Mouse (Mus musculus) liver, embryonic 14.5 days (tissue): Measurements from ENCODE around the gene Ptprn2.

Experiments
- CTCF ChIP-seq: IDR thresholded peaks from 2 replicates; pipeline ENCODE4 v1.5.1; 2016; ENCODE audit warnings: antibody characterized with exemption, low read depth, control low read depth
- EP300 ChIP-seq: IDR thresholded peaks from 2 replicates; pipeline ENCODE4 v1.6.1; 2016; ENCODE audit warnings: antibody characterized with exemption, low read depth

DNA sequence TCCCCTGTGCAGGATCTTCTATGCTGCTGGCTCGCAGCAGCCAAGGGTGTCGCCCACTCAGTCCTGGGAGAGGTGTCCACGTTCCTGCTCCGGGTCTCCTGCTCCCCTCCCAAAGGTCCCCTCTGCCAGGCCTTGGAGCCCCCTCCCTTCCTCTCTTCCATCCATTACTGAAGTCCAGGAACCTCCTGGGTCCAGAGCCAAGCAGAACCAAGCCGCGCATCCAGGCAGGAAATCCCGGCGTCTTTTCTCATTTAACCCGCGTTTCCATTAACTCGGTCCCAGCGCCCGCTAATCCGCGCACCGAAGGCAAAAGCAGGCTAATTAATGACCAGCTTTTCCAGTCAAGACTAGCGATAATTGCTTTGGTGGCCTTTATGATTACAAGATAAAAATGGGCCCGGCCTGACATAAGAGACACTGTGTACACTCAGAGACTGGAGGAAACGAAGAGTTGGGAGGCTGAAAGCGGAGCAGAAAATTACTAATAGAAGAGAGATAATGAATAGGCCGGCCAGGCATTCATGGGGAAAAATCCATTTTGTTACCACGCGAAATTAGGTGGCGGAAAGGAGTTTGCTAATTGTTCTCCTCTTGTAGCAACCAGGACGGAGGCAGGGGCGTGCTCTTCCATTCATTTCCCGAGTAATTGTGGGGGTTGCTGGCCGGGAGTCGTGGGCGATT, 674.8 kb downstream of the Ptprn2 start:
- TF ChIP-seq CTCF (no peak), EP300 (no peak)
